Mouse (Mus musculus) lung, postnatal 0 days (tissue): ENCODE data around the gene Serinc3. TPM values are rescaled to one million over a fixed set of nuclear protein-coding genes. Genes with fewer than 3 reads are reported as not detected.

Experiments used
- ATAC-seq: fragments of 200-750 bp; cut with Nextera tagmentation; 2 replicates; pipeline ENCODE4 v1.8.0; 2017; ENCODE audit warnings: moderate library complexity
- DNase-seq: peaks from one replicate; pipeline ENCODE4 v3.0.0-alpha.2; 2016; ENCODE audit warnings: low spot score
- H3K27ac ChIP-seq: fragments of 300-500 bp; sonication (generic); 2 replicates; pipeline ENCODE4 v1.5.1; 2014; ENCODE audit warnings: antibody characterized with exemption, mild to moderate bottlenecking, low read length, mixed read lengths
- H3K27me3 ChIP-seq: fragments of 300-500 bp; sonication (generic); replicated peaks from 2 replicates; pipeline ENCODE4 v1.6.1; 2014; ENCODE audit warnings: low read length, mixed read lengths; ENCODE audit not compliant: insufficient read depth
- H3K36me3 ChIP-seq: fragments of 300-500 bp; sonication (generic); 2 replicates; pipeline ENCODE4 v1.6.1; 2014; ENCODE audit warnings: low read length, mixed read lengths; ENCODE audit not compliant: insufficient read depth
- H3K4me1 ChIP-seq: fragments of 300-500 bp; sonication (generic); 2 replicates; pipeline ENCODE4 v1.6.1; 2014; ENCODE audit warnings: antibody characterized with exemption, low read depth, low read length, mixed read lengths; ENCODE audit not compliant: insufficient read depth
- H3K4me2 ChIP-seq: fragments of 300-500 bp; sonication (generic); replicated peaks from 2 replicates; pipeline ENCODE4 v1.6.1; 2014; ENCODE audit warnings: low read depth, mild to moderate bottlenecking, low read length, moderate library complexity, mixed read lengths
- H3K4me3 ChIP-seq: fragments of 300-500 bp; sonication (generic); 2 replicates; pipeline ENCODE4 v1.5.1; 2014; ENCODE audit warnings: low read depth, low read length
- H3K9ac ChIP-seq: fragments of 300-500 bp; sonication (generic); replicated peaks from 2 replicates; pipeline ENCODE4 v1.6.1; 2014; ENCODE audit warnings: low read depth, mild to moderate bottlenecking
- H3K9me3 ChIP-seq: fragments of 300-500 bp; sonication (generic); 2 replicates; pipeline ENCODE4 v1.6.1; 2016; ENCODE audit warnings: low read length, mixed read lengths
- CTCF ChIP-seq: IDR thresholded peaks from 2 replicates; pipeline ENCODE4 v1.5.1; 2016; ENCODE audit warnings: antibody characterized with exemption, mild to moderate bottlenecking
- EP300 ChIP-seq: IDR thresholded peaks from 2 replicates; pipeline ENCODE4 v1.6.1; 2016; ENCODE audit warnings: antibody characterized with exemption, mild to moderate bottlenecking, control low read depth
- WGBS: fragments of 180-500 bp; shearing (Covaris S2); extraction: QIAGEN DNeasy Blood & Tissue Kit; methylation state at CpG from one replicate; pipeline ENCODE4 v1.1.7; 2014; 5-methylcytosine and 5-hydroxymethylcytosine counted together
- polyA plus RNA-seq: library from polyadenylated mRNA; unstranded; fragments of >200 nt; fragmentation: Nextera tagmentation; extraction: Ambion mirVana; gene quantifications from 2 replicates; pipeline ENCODE4 v1.2.1, GENCODE M21; 2015

Serinc3 gene
- polyA plus RNA-seq = 96.7 and 106 TPM in 2 replicates

DNA sequence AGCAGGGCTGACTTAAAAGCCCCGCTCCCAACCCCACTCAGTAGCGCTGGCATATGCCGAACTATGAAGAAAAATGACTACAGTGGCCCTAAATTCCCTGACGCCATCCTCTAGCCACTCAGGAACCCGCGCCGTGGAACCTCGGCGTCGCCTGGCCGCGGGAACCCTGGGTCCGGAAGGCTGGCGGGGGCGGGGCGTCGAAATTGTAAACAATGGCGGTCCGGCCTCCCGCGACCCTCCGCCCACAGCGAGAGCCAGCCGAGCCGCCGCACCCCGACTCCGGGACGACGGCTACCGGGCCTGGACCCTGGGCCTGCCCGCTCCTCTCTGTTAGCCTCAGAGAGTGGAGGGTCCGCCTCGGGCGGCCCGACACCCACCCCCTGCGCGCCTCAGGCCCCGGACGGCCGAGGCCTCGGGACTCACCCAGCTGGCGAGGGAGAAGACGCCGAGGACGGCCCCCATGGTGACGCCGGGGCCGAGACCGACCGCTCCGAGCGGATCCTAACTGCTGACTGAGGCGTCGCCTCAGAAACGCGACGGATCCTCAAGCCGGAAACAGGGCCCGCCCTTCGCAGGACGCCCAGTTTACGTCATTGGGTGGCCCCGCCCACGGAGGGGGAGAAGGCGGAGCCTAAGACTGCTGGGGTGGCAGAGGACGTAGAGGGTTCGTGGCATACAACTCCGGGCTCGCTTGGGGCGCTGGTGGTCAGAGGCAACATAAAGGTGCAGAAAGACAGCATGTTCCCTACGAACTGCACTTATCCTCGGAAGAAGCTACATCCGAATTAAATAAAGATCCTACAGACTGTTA lies at the start of gene Serinc3:
Gene Serinc3 (minus strand): TSS at position 557 of the 811 bp plus-strand sequence.
- H3K4me1 ChIP-seq = peaks cover 8% of the 10 kb centered on the region; the same call in 1 of the 2 replicates
- ATAC-seq (peak; percentile 95), DNase-seq (peak; percentile 98)
- no peaks in the 10 kb centered on the region for H3K9me3 ChIP-seq
- peak within 1 kb of the TSS; percentile 69 for H3K4me2 ChIP-seq
- 1% methylated on average over 73 of the region's 74 CpGs for WGBS
- peak within 1 kb of the TSS; percentile 84 for H3K9ac ChIP-seq
- TF ChIP-seq EP300 (peak; percentile 77), CTCF (peak; percentile 80)
- peak within 1 kb of the TSS; percentile 84 for H3K4me3 ChIP-seq
- H3K36me3 ChIP-seq = no peaks in the 10 kb centered on the region
- H3K27me3 ChIP-seq = no peaks in the 10 kb centered on the region
- peak within 1 kb of the TSS; percentile 99 for H3K27ac ChIP-seq

DNA sequence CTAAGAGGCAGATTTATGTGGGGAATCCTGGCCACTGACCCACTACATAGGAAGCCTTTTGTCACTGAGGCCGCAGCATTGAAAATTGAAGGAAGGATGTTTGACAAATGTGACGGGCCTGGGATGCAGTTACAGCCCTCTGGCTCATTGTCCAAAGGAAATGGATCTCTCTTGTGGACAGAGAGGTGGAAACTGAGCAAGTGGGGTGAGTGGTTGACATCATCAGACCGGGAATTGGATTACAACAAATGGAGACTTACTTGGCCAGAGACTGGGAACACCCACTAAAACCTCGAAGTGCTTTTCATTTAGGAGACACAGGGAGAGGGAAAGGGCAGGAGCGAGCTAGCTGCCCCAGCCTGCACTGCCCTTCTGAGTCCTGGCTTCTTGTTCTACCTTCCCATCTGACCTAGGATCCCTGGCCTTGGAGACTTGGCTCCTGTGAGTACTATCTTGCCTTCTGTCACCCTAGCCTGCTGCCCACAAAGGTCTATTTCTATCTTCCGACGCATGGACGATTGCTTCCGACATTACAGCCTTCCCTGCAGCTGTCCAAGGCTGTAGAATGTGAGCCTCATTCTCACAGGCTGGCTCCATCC lies 48.9 kb upstream of the Serinc3 start:
- TF ChIP-seq CTCF (no peak), EP300 (no peak; the same call in 1 of the 2 replicates)
- Histone ChIP-seq H3K36me3 (no peaks in the 10 kb centered on the region), H3K4me2 (peak overlapping the region; percentile 29), H3K27ac (peak overlapping the region; percentile 87), H3K9ac (peak overlapping the region; percentile 23; the same call in 1 of the 2 replicates), H3K9me3 (no peaks in the 10 kb centered on the region), H3K4me3 (0 out of 2 replicates have a peak overlapping the region, but pooled peaks have one; percentile 8), H3K4me1 (peaks cover 30% of the 10 kb centered on the region), H3K27me3 (no peaks in the 10 kb centered on the region)
- DNase-seq (peak; percentile 68), ATAC-seq (peak; percentile 62)
- 43% methylated on average over 9 of the region's 9 CpGs for WGBS

DNA sequence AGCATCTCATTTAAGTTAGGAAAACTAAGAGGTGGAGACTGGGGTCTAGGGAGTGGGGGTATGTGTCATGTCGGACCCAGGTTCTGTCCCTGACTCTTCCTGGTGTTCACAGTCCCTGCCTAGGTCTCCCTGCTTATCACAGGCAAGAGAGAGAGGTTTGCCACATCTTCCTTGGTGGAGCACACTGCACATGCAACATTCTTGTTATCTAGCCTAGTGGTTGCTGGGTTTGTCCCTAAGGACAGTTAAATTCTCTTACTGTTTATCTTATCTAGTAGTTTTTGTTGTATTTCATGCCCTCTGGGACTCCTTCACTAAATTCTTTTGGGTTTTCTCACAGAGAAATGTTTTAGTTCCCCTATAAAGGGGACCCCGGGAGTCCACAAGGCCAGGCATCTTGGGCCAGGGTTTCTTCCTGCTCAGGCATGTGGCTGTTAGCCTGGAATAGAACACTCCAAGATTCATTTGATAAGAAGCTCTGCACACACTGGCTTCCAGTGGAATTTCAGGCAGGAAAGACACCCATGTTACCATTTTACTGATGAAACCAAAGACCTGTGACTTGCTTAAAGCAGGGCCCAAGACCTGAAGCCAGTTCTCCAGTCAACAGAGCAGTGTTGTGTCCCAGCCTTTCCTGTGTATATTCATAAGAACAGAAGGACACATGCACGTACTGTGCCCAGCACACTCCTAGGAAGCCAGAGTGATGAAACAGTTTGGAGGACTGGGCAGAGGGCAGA lies 48.1 kb upstream of the Serinc3 start:
- TF ChIP-seq CTCF = no peak
- 0 out of 2 replicates have a peak, but pooled peaks have one; percentile 49 for TF ChIP-seq EP300
- Histone ChIP-seq H3K4me2 (no peak overlapping the region), H3K4me3 (no peak overlapping the region), H3K4me1 (peaks cover 24% of the 10 kb centered on the region), H3K27me3 (no peaks in the 10 kb centered on the region), H3K27ac (peak overlapping the region; percentile 87), H3K36me3 (no peaks in the 10 kb centered on the region), H3K9ac (no peak overlapping the region), H3K9me3 (no peaks in the 10 kb centered on the region)
- ATAC-seq (peak; percentile 44), DNase-seq (no peak)
- 44% methylated on average over 3 of the region's 3 CpGs for WGBS

DNA sequence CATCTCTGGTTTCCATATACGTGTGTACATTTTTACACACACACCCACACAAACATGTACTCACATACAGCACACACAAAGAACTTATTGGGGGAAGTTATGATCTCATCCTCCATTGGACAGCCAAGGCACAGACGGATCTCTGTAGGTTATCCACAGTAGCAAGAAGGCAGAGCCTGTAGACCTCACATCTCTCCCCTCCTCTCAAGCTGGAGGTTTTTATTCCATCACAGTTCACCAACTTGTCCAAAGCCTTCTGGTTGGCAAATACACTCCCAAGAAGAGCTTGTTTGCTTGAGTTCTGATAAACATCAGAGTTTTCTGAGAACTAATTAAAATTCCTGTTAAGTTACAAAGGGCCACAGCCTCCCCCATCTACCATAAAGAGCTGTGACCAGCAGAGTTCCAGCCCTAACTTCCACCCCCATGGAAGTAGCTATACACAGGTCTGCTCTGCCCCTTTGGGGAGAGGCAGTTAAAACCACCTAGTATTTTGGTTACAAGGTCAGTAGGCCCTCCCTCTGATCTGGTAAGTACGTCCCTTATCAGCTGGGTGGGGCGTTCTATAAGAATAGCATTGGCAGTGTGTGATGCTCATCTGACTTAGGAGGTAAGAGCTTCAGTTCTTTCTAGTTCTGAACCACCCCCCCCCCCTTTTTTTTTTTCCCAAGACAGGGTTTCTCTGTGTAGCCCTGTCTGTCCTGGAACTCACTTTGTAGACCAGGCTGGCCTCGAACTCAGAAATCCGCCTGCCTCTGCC lies 47.1 kb upstream of the Serinc3 start:
- H3K4me3 ChIP-seq = no peak overlapping the region
- no peak overlapping the region for H3K4me2 ChIP-seq
- no peak overlapping the region for H3K9ac ChIP-seq
- 64% methylated on average over 6 of the region's 6 CpGs for WGBS
- peaks cover 22% of the 10 kb centered on the region; the same call in 1 of the 2 replicates for H3K4me1 ChIP-seq
- no peak overlapping the region for H3K27ac ChIP-seq
- TF ChIP-seq CTCF (no peak), EP300 (peak; percentile 76)
- H3K36me3 ChIP-seq = no peaks in the 10 kb centered on the region
- H3K9me3 ChIP-seq = no peaks in the 10 kb centered on the region
- peak; percentile 72 for DNase-seq
- no peaks in the 10 kb centered on the region for H3K27me3 ChIP-seq
- ATAC-seq = peak; percentile 65

DNA sequence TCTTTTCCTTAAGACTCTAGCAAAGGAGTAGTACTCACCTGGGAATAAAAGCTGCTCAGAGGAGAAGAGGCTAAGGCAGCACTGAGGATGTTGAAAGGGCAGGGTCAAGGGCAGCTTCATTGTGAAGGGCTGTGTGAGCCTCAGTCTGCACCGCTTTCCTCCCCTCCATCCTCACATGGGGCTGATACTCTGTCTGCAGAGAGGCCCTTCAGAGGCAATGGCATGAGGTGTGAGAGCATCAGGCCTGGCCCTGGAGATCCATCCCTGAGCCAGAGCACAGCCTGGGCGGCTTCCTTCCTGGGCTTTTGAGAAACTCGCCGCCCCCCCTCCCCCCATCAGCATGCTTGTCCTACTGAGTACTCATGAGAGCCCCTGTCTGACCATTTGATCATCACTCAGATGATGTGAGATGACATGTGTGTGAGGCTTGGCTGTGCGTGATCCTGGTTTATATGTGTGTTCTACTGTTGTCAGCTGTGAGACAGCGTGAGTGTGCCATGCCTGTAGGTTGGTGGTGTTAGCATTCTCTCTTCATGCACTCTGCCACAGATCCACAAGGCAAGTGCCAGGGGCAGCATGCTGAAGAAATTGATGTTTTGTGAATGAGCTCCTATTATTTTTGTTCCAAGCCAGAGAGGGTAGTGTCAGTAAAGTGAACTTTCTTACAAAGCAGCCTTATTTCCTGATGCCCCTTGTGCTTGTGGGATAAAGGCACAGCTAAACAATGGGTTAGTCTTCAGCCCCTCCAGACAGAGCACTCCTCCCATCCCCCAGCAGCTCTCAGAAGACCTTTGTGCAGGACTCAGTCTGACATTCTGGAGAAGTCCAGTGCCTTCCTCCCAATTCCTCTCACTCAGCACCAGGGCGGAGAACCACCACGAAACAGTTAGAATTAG lies 45.7 kb upstream of the Serinc3 start:
- no peaks in the 10 kb centered on the region for H3K9me3 ChIP-seq
- ATAC-seq = no peak

More for the DNA sequence above, 45.7 kb upstream of the Serinc3 start:
- no peak overlapping the region for H3K9ac ChIP-seq
- H3K27ac ChIP-seq = peak overlapping the region; percentile 58; the same call in 1 of the 2 replicates
- WGBS = 59% methylated on average over 8 of the region's 8 CpGs
- no peaks in the 10 kb centered on the region for H3K27me3 ChIP-seq
- H3K4me2 ChIP-seq = no peak overlapping the region
- DNase-seq = no peak
- H3K36me3 ChIP-seq = no peaks in the 10 kb centered on the region
- no peak for TF ChIP-seq CTCF
- peaks cover 26% of the 10 kb centered on the region; the same call in 1 of the 2 replicates for H3K4me1 ChIP-seq
- no peak overlapping the region for H3K4me3 ChIP-seq
